Mouse (Mus musculus) CH12.LX (cell line): ENCODE measurements at regions not wholly inside any gene's neighbourhood (a gene's known extent, or its start where the extent isn't known, plus 50 kb on each side); places are given as distances from the start of the nearest gene placed in this dataset.

Experiments
- DNase-seq: peaks from one replicate; pipeline ENCODE4 v3.0.0-alpha.2; 2013; ENCODE audit errors: extremely low read depth
- H3K27ac ChIP-seq: 2 replicates; pipeline ENCODE4 v1.5.1; 2012; ENCODE audit warnings: low read depth, mild to moderate bottlenecking, control low read depth, moderate library complexity; ENCODE audit not compliant: insufficient read depth
- H3K27me3 ChIP-seq: replicated peaks from 2 replicates; pipeline ENCODE3; 2012; ENCODE audit warnings: inconsistent platforms
- H3K36me3 ChIP-seq, 2 experiments: replicated peaks in 1 of 2; 2 replicates each; pipeline versions ENCODE3 to v1.6.1; 2012; ENCODE audit warnings: inconsistent platforms in 1 of 2, low read length in 1 of 2, mild to moderate bottlenecking in 1 of 2, mixed read lengths in 1 of 2, moderate library complexity in 1 of 2; ENCODE audit not compliant: control insufficient read depth in 1 of 2, insufficient read depth in 1 of 2
- H3K4me1 ChIP-seq, 2 experiments: 2 replicates each; pipeline ENCODE4 v1.6.1; 2012; ENCODE audit warnings: inconsistent platforms in 1 of 2, moderate library complexity in 1 of 2; ENCODE audit not compliant: insufficient read depth in 2 of 2, control insufficient read depth in 1 of 2
- H3K4me2 ChIP-seq: 2 replicates; pipeline ENCODE4 v1.6.1; 2012; ENCODE audit warnings: low read depth, mild to moderate bottlenecking, control low read depth; ENCODE audit not compliant: poor library complexity, insufficient read depth, severe bottlenecking
- H3K4me3 ChIP-seq, 3 experiments: fragments of 150-350 bp in 1 of 3; sonication (generic) in 1 of 3; replicated peaks in 1 of 3; 2 replicates each; pipeline versions ENCODE3 to v1.5.1; 2011 to 2012; ENCODE audit warnings: low read depth in 2 of 3, low read length in 2 of 3, mild to moderate bottlenecking in 2 of 3, moderate library complexity in 2 of 3, control low read depth in 1 of 3, improper control_type of control experiment in 1 of 3, inconsistent platforms in 1 of 3, mixed read lengths in 1 of 3; ENCODE audit not compliant: poor library complexity in 1 of 3
- H3K79me2 ChIP-seq: replicated peaks from 2 replicates; pipeline ENCODE4 v1.6.1; 2012; ENCODE audit warnings: mild to moderate bottlenecking, moderate library complexity; ENCODE audit not compliant: control insufficient read depth, poor library complexity, insufficient read depth, severe bottlenecking; ENCODE audit errors: extremely low read depth
- H3K9ac ChIP-seq: 2 replicates; pipeline ENCODE4 v1.6.1; 2012; ENCODE audit warnings: low read depth, mild to moderate bottlenecking, control low read depth, moderate library complexity; ENCODE audit not compliant: insufficient read depth
- H3K9me3 ChIP-seq: replicated peaks from 2 replicates; pipeline ENCODE3; 2012; ENCODE audit warnings: low read length, inconsistent platforms, mixed read lengths
- BHLHE40 ChIP-seq: IDR thresholded peaks from 2 replicates; pipeline ENCODE4 v1.6.1; 2011; ENCODE audit warnings: mild to moderate bottlenecking, low read depth, low read length, improper control_type of control experiment
- ELF1 ChIP-seq: IDR thresholded peaks from 2 replicates; pipeline ENCODE4 v1.6.1; 2014; ENCODE audit warnings: low read depth, mild to moderate bottlenecking, inconsistent platforms, low read length, improper control_type of control experiment
- IRF4 ChIP-seq: IDR thresholded peaks from 2 replicates; pipeline ENCODE4 v1.6.1; 2014; ENCODE audit warnings: low read depth, mild to moderate bottlenecking, inconsistent platforms, low read length, improper control_type of control experiment
- JUN ChIP-seq: IDR thresholded peaks from 2 replicates; pipeline ENCODE4 v1.6.1; 2011; ENCODE audit warnings: low read depth, mild to moderate bottlenecking, low read length, improper control_type of control experiment, moderate library complexity; ENCODE audit not compliant: insufficient read depth
- MXI1 ChIP-seq: IDR thresholded peaks from 2 replicates; pipeline ENCODE4 v1.6.1; 2011; ENCODE audit warnings: mild to moderate bottlenecking, low read depth, low read length, improper control_type of control experiment
- MYC ChIP-seq: IDR thresholded peaks from 2 replicates; pipeline ENCODE4 v1.6.1; 2011; ENCODE audit warnings: low read depth, mild to moderate bottlenecking, improper control_type of control experiment, low read length
- PAX5 ChIP-seq: IDR thresholded peaks from 2 replicates; pipeline ENCODE4 v1.6.1; 2012; ENCODE audit warnings: low read length, inconsistent platforms, mixed read lengths
- TBP ChIP-seq: conservative IDR thresholded peaks from 2 replicates; pipeline ENCODE4 v1.6.1; 2011; ENCODE audit warnings: low read depth, low read length, improper control_type of control experiment
- TCF12 ChIP-seq: IDR thresholded peaks from 2 replicates; pipeline ENCODE4 v1.6.1; 2014; ENCODE audit warnings: low read depth, mild to moderate bottlenecking, inconsistent platforms, low read length, improper control_type of control experiment
- UBTF ChIP-seq: IDR thresholded peaks from 2 replicates; pipeline ENCODE4 v1.6.1; 2012; ENCODE audit warnings: low read depth, mild to moderate bottlenecking, inconsistent platforms, low read length, improper control_type of control experiment, moderate library complexity
- ZC3H11A ChIP-seq: IDR thresholded peaks from 2 replicates; pipeline ENCODE4 v1.6.1; 2012; ENCODE audit warnings: low read depth, mild to moderate bottlenecking, inconsistent platforms, low read length, improper control_type of control experiment
- dilution Hi-C: fragments of 300-500 bp; cut with MboI; formaldehyde crosslinking; loops from 2 replicates; pipeline ENCODE4 v1.14.3; 2020; ENCODE audit warnings: low sequenced_read_pairs; ENCODE audit not compliant: extremely low pct_unique_long_range_greater_than_20kb, extremely low pct_ligation_motif_present
- in situ Hi-C: fragments of 300-500 bp; cut with MboI; formaldehyde crosslinking; loops from 3 replicates; pipeline ENCODE4 v1.14.3; 2019; ENCODE audit warnings: low sequenced_read_pairs, low pct_ligation_motif_present, low pct_unique_long_range_greater_than_20kb, mixed read lengths

DNA sequence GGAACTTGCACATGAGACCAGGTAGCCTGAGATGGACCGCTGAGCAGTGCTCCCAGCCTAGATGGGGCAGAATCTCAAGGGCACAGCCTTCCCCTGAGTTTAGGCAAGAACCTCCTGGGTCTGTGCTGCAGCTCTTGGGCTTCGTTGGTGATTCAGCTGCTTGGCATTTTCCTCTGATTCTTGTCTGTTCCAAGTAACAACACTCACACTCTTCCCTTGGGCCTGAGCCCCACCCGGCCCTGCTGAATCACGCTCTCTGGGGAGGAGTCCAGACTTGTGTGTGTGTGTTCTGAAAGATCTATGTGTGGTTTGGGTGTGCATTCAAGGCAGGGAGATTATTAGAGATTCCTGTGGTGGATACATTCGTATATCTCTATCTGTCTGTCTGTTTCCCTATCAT lies 517.4 kb upstream of the Tbx3 start:
- H3K4me3 ChIP-seq: no peak overlapping the region
- dilution Hi-C loops: no loop called here
- in situ Hi-C loops: no loop called here
- H3K36me3 ChIP-seq: no peaks in the 10 kb centered on the region
- H3K4me1 ChIP-seq: no peaks in the 10 kb centered on the region
- no peak overlapping the region for H3K4me2 ChIP-seq
- no peaks in the 10 kb centered on the region for H3K79me2 ChIP-seq
- H3K9me3 ChIP-seq: peaks cover 79% of the 10 kb centered on the region
- H3K27me3 ChIP-seq: no peaks in the 10 kb centered on the region
- no peak overlapping the region for H3K9ac ChIP-seq
- H3K27ac ChIP-seq: no peak overlapping the region
- TF ChIP-seq MYC: no peak
- TF ChIP-seq PAX5: no peak
- no peak for TF ChIP-seq JUN
- no peak for DNase-seq

DNA sequence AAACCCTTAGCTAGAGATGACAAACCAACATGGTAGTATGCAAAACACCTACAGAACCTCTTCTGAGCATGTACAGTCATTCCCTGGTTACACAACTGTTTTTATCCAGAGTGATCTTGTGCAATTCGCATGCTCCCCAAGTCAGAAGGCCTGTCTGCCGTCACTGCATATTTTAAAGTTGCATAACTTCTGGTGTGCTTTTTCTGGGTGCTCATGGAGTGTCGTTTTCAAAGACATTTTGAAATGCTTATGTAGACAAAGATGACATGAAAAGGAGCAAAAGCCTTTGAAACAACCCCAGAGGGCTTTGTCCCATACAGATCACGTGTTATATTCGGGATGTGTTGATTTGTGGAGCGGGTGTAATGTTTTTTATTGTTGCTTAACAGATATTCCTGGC lies 513.8 kb upstream of the Tbx3 start:
- Histone ChIP-seq H3K4me2 (no peak overlapping the region), H3K36me3 (no peaks in the 10 kb centered on the region), H3K4me3 (no peak overlapping the region), H3K9ac (no peak overlapping the region), H3K79me2 (no peaks in the 10 kb centered on the region), H3K4me1 (no peaks in the 10 kb centered on the region), H3K27me3 (no peaks in the 10 kb centered on the region), H3K9me3 (peaks cover 79% of the 10 kb centered on the region), H3K27ac (no peak overlapping the region)
- in situ Hi-C loops (no loop called here), dilution Hi-C loops (no loop called here)
- no peak for TF ChIP-seq ZC3H11A
- TF ChIP-seq TCF12: no peak
- no peak for TF ChIP-seq UBTF
- no peak for TF ChIP-seq JUN
- TF ChIP-seq ELF1: no peak
- no peak for TF ChIP-seq PAX5
- TF ChIP-seq TBP: no peak
- no peak for TF ChIP-seq BHLHE40
- TF ChIP-seq MXI1: no peak
- no peak for DNase-seq

- no peak for TF ChIP-seq IRF4
Measured at GRCm38 (mm10) chr5:119158171-119158570, 512.3 kb upstream of the Tbx3 start.

More at GRCm38 (mm10) chr5:119158171-119158570, 512.3 kb upstream of the Tbx3 start:
- no peaks in the 10 kb centered on the region for H3K36me3 ChIP-seq
- no peak overlapping the region for H3K9ac ChIP-seq
- H3K9me3 ChIP-seq: peaks cover 77% of the 10 kb centered on the region
- DNase-seq: no peak
- H3K79me2 ChIP-seq: no peaks in the 10 kb centered on the region
- dilution Hi-C loops (no loop called here), in situ Hi-C loops (no loop called here)
- H3K4me3 ChIP-seq: no peak overlapping the region
- no peaks in the 10 kb centered on the region for H3K27me3 ChIP-seq
- no peak overlapping the region for H3K27ac ChIP-seq
- no peaks in the 10 kb centered on the region for H3K4me1 ChIP-seq
- H3K4me2 ChIP-seq: no peak overlapping the region
